Mouse (Mus musculus): ENCODE results near the gene Rad9b.

- TF ChIP-seq SIN3A (IDR thresholded peaks at IDR 0.05; ENCODE audit: low read length) (no peak), POLR2A (IDR thresholded peaks at IDR 0.05; ENCODE audit: low read depth, low read length) (no peak)
Observed at GRCm38 (mm10) chr5:122336554-122337294, 17.3 kb downstream of the Rad9b start.
